Mouse (Mus musculus) lung, postnatal 14 days (tissue): ENCODE data around the gene Gm38100.

Experiments
- DNase-seq: peaks from one replicate; pipeline ENCODE4 v3.0.0; 2021

The Gm38100 gene

DNA sequence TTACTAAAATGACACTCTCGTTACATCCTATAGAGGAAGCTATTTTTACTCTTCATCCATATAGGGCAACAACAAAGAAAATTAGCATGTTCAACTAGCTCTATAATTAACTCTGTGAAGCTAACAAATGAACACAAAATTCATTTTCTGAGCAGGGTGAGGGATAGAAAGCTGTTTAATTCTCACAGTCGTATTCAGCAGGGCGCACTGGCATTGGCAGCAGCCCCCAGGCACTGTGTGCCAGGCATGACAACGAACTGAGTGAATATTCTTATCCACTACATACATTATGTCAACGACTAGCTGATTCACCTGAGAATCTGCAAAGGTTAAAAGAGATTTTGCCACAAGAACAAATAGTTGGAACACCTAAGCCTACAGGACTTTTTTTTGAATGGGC is 50.6 kb downstream of the Gm38100 start:
- no peak for DNase-seq
